Mouse (Mus musculus) lung, adult 18-20 months (tissue): ENCODE measurements at regions not wholly inside any gene's neighbourhood (a gene's known extent, or its start where the extent isn't known, plus 50 kb on each side); places are given as distances from the start of the nearest gene placed in this dataset.
A peak's percentile ranks its signal among the peaks of the same experiment; 100 is the strongest.

ENCODE experiments used
- DNase-seq, 2 experiments: peaks; one replicate each; pipeline ENCODE4 v3.0.0; 2022; ENCODE audit warnings: mixed read lengths in 2 of 2

DNA sequence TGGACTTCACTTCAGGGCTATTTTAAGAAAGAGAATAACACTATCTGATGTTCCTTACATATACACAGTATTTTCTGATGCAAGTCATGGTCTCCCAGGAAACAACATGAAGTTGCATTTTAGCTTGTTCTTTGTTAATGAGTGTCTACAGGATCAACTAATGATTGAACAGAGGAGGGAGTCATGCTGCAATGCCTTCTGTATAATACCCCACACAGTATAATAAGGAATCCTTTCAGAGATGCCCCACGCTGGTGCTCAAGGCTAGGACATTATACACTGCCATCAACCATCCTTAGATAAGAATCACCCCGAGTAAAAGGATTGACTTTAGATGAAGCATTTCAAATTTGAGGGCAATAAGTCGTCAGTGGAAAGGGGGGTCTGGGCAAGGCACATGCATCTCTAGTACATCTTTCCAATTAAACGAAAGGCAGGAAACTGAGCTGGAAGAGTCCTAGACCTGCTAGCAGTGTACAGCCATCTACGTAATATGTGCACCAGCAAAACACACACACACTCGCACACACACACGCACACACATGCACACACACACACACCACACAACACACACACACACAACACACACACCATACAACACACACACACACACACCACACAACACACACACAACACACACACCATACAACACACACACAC lies 252.6 kb upstream of the Rag2 start:
- no peak for DNase-seq

DNA sequence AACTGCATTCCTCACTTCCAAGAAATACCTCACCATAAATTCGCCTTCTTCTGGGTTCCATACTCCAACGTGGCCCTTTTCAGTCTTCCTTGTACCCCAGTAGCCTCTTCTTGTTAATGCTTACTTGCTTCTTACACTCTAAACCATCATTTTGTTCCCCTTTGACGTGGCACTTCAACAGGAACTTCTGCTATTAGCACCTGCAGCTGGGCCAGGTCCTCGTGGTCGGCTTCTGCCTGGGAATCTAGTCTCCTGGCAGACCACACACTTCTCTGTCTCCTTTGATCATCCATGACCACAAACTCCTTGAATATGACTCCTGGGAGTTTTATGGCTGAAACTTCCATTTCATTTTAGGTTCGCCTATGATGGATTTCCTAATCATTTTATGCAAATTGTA lies 243.9 kb upstream of the Rag2 start:
- DNase-seq = no peak

DNA sequence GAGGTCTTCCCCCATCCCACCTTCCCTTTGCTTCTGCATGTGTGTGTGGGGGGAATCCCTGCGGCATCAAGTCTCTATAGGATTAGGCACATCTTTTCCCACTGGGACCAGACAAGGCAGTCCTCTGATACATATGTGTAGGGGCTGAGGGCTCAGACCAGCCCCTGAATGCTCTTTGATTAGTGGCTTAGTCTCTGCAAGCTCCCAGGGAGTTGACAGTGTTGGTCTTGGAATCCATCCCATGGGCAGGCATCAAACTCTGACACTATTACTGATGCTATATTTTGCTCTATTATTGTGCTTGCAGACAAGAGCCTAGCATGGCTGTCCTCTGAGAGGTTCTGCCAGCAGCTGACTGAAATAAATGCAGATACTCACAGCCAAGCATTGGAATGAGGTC lies 209.5 kb upstream of the Rag2 start:
- DNase-seq = no peak

DNA sequence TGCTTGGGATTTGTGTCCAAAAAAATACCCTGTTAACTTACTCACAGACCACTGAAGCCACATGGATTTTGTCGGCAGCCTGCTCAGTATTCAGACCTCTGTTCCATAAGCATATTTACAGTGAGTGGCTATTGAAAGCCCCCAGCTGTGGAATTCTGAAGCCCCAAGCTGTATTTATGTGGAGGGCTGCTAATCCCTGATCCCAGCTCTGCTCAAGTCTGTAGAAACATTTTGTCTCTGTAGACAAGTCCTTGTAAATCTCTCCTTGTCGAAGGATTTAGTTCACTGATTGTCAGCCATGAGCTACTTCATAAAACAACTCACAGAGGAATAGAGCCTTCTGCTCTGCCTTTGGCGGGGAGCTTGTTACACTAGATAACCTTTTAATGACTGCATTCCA lies 207.8 kb upstream of the Rag2 start:
- DNase-seq = no peak

DNA sequence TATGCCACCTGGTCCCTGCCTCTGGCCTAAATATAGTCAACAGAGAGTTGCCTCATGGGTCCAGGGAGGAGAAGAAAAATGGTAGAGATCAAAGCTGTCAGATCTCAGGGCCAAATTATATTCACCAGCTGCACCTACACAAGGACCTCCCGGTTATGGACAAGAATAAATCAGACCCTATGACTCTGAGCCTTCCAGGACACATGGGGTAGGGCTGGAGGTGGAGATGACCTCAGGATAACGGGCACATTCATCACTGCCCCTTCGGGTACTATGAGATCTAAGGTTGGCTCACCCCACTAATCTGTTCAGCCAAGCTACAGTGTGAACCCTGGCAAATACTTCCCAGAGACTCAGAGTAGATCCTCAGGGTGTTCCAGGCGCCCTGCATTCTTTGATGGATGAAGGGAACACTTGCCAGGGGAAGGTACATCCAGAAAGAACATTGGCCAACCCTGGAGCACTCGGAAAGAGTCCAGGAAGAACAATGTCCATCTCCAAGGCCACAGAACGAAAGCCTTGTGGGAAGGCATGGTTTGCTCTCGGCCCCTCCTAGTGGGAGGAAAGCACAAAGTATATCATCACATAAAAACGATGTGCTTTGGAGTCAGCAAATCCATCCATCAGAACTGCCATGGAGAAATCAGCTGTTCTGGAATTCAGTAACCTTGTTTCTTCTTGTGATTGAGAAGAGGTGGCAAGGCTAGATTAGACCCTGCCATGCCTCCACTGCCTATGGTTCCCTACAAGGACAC lies 191.2 kb upstream of the Rag2 start:
- DNase-seq = no peak

DNA sequence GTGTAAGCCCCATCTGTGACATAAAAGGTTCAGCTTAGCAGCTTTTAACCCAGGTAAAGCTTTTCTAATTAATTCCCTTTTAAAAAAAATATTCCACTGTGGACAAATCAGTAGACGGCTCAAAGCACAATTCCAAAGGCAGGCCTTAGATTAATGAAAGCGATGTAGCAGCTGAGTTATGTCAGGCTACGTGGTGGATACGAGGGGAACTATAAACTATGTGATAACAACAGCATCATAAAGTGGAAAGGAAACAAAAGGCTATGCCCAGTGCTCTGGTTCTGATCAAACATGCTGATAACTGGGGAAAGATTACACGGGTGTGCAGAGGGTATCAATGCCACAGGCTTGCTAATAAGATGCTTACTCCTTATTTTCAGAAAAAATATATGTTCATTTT lies 184.3 kb upstream of the Rag2 start:
- no peak for DNase-seq

DNA sequence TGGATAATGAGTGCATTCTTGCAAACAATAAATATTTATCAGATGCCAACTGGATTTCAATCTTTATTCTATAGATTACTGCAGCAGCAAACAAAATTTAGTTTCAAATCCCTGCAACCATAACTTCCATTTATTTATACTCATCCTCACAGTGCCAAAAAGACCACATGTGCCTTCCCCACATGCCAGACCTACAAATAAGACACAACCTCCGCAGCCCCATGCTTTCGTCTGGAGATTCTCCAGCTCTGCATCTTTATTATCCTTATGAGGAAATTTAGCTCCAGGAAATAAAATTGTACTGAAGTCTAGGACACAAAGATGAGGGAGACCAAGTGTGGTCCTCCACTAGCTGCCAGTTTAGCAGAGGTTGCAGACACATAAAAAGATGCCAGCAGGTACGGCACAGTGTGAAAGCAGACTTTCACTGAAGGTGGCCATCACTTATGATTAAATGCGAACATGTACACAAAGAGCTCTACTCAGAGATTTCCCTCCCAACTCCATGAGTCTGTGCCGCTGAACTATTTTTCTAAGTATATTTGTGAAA lies 183.4 kb upstream of the Rag2 start:
- DNase-seq = no peak

DNA sequence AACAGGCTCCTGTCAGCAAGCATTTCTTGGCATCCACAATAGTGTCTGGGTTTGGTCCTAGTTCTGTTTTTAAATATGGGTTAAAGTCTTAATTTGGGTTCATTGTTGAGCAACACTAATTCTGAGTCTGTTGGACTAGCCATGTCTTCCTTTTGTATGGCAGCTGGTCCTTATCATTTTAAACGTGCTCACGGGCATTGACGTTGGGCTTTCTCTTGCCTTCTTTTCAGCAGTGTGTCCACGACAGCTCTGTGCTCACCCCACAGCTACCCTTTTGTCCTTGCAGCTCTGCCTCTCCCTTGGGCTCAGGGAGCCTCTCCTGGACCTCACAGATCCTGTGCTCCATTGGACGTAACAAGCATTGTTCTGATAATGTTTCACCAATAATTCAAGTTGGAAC lies 168.9 kb upstream of the Rag2 start:
- no peak for DNase-seq

DNA sequence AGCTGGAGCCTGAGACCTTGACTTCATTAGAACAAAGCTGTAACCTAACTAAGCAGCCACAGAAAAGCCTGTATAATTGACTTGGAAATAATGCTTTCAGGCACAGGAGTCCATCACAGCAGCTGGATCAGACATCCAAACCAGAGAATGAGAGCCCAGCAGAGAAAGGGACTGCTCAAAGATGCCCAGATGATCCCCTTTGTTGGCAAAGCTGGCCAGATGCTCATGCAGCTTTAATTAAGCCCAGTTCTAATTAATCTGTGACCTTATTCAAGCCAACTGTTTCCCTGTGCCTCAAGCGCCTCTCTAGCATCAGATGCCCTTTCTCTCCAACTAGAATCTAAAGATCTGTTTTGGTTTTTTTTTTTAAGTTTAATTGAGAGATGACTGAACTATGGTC lies 165.6 kb upstream of the Rag2 start:
- no peak for DNase-seq

DNA sequence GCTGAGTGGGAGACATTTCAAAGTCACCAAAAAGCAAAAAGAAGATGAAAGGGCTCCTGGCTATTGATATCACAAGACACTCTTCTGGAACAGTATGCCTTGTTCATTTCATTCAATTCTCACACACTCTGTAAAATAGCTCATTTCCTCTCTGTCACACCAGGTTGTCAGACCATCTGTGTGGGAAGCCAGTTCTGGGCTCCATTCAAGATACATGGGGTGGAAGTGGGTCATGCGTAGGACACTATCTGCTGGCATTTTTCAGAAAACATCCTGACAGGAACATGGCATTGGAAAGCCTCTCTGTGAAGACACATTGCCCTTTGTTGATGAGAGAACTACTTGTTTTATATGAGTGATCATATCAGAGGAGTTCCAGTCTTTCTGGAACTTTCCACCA lies 162.1 kb upstream of the Rag2 start:
- DNase-seq = no peak

DNA sequence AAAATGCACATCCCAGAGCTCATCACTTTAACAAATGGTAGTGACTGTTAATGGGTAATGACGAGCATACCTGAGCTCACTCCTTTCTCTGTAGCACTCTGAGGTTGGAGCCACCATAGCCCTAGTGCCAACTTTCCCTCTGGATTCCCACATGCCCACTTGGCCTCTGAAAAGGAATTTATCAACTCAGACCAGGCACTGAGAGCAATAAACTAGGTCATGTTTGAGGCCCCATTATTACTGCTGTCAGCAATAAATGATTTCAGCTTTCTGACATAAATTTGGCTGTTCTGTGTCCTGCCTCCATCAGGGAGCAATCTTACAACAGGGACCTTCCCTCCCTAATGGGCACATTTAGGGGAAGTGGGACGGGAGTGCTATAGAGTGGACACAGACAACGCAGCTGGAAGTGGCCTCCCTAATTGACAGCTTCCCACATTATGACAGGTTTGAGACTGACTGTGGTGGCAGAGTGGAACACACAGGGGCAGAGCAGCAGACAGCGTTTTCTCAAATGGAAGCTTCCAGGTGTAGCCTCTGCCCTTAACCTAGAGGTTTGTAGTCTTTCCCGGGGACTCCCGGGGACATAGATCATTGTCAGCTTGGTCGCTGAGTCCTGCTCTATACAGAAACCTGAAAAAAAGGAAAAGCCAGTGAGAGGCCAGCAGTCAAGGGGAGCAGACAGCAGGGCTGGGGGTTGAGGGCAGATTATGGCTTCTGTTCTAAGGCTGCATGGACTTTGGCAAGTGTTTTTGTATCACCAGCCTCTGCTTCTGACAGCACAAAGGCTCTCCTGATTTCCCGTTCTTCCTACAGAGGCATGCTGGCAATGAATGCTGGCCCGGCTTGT lies 160.0 kb upstream of the Rag2 start:
- no peak for DNase-seq

DNA sequence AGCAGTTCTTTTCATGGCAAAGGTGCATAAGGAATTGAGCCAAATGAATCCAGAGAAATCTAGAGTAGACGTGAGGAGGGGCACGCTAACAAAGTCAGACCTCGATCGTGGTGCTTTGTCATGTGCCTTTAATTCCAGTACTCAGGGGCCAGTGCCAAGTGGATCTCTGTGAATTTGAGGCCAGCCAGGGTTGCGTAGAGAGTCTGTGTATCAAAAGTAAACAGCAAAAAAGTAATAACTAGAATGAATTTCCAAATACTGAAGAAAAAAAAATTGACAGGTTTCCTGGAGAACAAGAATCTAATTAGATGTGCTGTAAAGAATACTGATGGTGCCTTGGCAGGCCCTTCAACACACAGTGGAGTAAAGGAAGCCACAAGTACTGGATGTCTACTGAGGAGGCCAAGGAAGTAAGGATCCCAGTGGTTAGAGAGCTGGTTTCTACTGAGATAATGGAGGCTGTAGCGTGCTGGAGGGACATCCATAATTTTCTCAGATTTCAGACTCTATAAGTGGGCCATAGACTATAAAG lies 153.9 kb upstream of the Rag2 start:
- DNase-seq = peak in 1 of 2 experiments; percentile 4

DNA sequence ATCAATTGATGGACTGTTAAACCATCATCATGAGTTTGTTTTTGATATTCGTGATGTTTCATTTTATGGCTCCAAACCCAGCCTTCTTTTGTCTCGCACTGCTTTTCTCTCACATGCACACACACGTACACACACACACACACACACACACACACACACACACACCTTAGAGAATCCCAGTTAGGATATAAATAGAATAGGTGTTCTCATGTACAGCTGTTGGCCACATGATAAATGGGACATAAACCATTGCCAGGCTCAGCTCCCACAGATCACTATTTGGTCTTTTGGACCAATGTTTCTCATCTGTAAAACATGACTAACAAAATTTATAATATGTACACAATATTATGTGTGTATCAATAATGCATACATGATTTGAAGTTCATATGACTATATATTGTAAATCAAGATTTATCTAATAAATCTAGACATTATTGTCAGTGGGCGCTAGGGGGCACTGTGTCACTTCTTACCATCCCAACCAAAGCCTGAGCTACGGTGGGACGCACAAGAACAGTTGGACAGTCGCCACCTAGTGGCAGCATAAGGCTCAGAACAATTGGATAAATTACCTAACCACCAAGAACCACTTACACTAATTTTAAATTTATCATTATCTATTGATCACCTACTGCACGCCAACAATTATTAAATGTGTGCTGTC lies 151.9 kb upstream of the Rag2 start:
- DNase-seq = peak; percentile 79 to 85

DNA sequence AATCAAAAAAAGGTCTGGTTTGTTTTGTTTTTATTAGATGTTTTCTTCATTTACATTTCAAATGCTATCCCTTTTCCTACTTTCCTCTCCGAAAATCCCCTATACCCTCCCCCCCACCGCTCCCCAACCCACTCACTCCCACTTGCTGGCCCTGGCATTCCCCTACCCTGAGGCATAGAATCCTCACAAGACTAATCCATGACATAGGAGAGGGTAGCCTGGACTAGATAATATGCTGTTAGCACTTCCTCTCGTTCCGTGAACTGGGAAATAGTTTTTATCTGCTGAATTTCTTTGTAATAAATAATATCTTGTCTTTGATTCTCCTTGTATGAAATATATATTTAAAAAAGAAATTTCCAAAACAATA lies 151.4 kb upstream of the Rag2 start:
- DNase-seq = no peak

DNA sequence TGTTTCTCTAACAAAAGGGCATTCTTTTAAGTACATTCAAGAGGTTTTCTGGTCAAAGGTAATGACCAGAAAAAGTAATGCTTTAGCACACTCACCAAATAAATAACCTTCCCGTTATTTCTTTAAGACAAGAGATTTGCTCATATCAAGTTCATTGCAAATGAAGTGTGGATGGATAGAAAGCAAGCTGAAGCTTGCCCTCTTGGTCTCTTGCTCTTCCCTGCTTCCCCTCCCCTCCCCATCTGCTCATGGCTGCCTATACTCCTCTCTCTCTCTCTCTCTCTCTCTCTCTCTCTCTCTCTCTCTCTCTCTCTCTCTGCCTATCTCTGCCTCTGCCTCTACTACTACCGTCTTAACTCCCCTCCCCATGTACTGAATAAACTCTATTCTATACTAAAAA lies 147.7 kb upstream of the Rag2 start:
- DNase-seq = no peak

DNA sequence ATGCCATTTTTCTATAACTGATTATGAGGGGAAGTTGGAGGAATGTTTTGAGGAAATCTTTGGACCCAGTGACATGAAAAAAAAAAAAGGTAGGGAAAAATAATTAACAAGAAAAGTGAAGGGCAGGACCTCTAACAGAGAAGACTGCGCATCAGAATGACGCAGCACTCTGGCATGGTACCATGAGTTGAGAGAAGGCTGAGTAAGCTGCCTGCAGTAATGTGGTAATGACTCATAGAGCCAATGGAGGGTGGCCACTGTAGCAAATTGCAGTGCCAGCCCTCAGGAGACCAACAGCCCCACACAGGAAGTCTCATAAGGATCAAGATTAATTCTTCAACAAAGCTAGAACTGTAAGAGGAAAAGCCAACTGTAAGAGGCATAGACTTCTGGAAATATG lies 134.3 kb upstream of the Rag2 start:
- no peak for DNase-seq

DNA sequence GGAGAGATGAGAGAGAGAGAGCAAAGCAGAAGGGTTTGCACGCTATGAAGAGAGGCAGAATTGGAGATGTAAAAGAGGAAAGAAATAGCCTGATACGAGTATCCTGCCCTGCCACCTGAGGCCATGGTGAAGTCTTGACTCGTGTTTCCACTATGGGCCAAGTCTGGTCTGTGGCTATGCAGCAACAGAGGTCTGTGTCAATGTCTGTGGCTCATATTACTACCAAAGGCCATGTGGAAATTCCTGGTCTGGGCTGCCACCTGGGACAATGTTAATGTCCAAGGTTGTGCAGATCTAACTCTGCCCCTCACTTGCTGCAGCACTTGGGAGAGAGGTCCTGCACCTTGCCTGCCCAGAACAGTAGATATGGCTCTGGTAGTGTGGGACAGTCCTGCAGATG lies 132.8 kb upstream of the Rag2 start:
- no peak for DNase-seq

DNA sequence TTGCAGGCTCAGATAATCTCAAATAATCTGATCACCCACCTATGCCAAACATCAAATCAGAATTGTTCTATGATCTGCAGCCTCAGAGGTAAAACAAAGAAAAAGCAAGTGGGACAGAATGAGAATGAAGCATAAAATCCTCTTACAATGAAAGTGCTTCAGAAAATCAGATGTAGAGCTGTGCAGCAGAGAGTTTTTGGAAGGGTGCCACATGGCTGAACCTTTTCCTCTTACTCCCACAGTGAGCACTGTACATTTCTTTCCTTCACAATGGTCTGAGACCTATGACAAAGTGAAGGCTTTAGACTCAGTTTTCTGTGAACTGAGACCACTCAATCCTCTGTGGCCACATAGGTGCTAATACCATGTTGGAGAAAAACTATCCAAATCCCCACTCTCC lies 116.4 kb upstream of the Rag2 start:
- no peak for DNase-seq
